Mouse (Mus musculus) stomach, embryonic 14.5 days (tissue): ENCODE measurements around the gene Spata46. TPM values are rescaled to one million over a fixed set of nuclear protein-coding genes. Genes with fewer than 3 reads are reported as not detected.

Experiments used
- ATAC-seq: fragments of 200-750 bp; cut with Nextera tagmentation; 2 replicates; pipeline ENCODE4 v1.8.0; 2017; ENCODE audit warnings: low read depth, moderate TSS enrichment; ENCODE audit not compliant: insufficient number of reproducible peaks, insufficient read depth, low FRiP score
- H3K27ac ChIP-seq: fragments of 300-500 bp; sonication (generic); 2 replicates; pipeline ENCODE4 v1.5.1; 2014; ENCODE audit warnings: mild to moderate bottlenecking, low read length, moderate library complexity, mixed read lengths
- H3K27me3 ChIP-seq: fragments of 300-500 bp; sonication (generic); 2 replicates; pipeline ENCODE4 v1.6.1; 2014; ENCODE audit warnings: low read length, control low read depth, mixed read lengths; ENCODE audit not compliant: control insufficient read depth, insufficient read depth
- H3K36me3 ChIP-seq: fragments of 300-500 bp; sonication (generic); 2 replicates; pipeline ENCODE4 v1.6.1; 2014; ENCODE audit warnings: mild to moderate bottlenecking, control low read depth, low read length, moderate library complexity, mixed read lengths; ENCODE audit not compliant: control insufficient read depth, insufficient read depth
- H3K4me1 ChIP-seq: fragments of 300-500 bp; sonication (generic); 2 replicates; pipeline ENCODE4 v1.6.1; 2014; ENCODE audit warnings: low read length, control low read depth, mixed read lengths; ENCODE audit not compliant: control insufficient read depth, insufficient read depth
- H3K4me2 ChIP-seq: fragments of 300-500 bp; sonication (generic); replicated peaks from 2 replicates; pipeline ENCODE4 v1.6.1; 2014; ENCODE audit warnings: low read depth, low read length, control low read depth
- H3K4me3 ChIP-seq: fragments of 300-500 bp; sonication (generic); 2 replicates; pipeline ENCODE4 v1.5.1; 2014; ENCODE audit warnings: low read depth, low read length, control low read depth
- H3K9ac ChIP-seq: fragments of 300-500 bp; sonication (generic); replicated peaks from 2 replicates; pipeline ENCODE4 v1.6.1; 2014; ENCODE audit warnings: low read depth, mild to moderate bottlenecking, control low read depth, low read length, moderate library complexity, mixed read lengths
- H3K9me3 ChIP-seq: fragments of 300-500 bp; sonication (generic); 2 replicates; pipeline ENCODE4 v1.6.1; 2016; ENCODE audit warnings: low read depth, low read length, control low read depth; ENCODE audit not compliant: control insufficient read depth
- WGBS: fragments of 180-500 bp; shearing (Covaris S2); extraction: QIAGEN DNeasy Blood & Tissue Kit; methylation state at CpG from one replicate; pipeline ENCODE4 v1.1.7; 2014; 5-methylcytosine and 5-hydroxymethylcytosine counted together
- polyA plus RNA-seq: library from polyadenylated mRNA; unstranded; fragments of >200 nt; fragmentation: Nextera tagmentation; extraction: Ambion mirVana; gene quantifications from 2 replicates; pipeline ENCODE4 v1.2.1, GENCODE M21; 2014

Spata46 gene
- polyA plus RNA-seq, 1 experiment from 2014 or later: 2.7 TPM

GRCm38 (mm10) chr1:170351080-170351479, 42.5 kb downstream of the Spata46 start:
- Histone ChIP-seq H3K27ac (no peak overlapping the region), H3K4me2 (no peak overlapping the region), H3K36me3 (no peaks in the 10 kb centered on the region), H3K9me3 (no peaks in the 10 kb centered on the region), H3K4me1 (no peaks in the 10 kb centered on the region), H3K4me3 (no peak overlapping the region), H3K9ac (no peak overlapping the region), H3K27me3 (no peaks in the 10 kb centered on the region)
- ATAC-seq: no peak

- ATAC-seq: no peak
- Histone ChIP-seq H3K27ac (no peak overlapping the region), H3K4me1 (no peaks in the 10 kb centered on the region), H3K4me2 (no peak overlapping the region), H3K27me3 (no peaks in the 10 kb centered on the region), H3K9ac (no peak overlapping the region), H3K9me3 (no peaks in the 10 kb centered on the region), H3K4me3 (no peak overlapping the region), H3K36me3 (no peaks in the 10 kb centered on the region)
- 69% methylated on average over 3 of the region's 3 CpGs for WGBS
Observed at GRCm38 (mm10) chr1:170353335-170353734, 44.7 kb downstream of the Spata46 start.

- WGBS: 33% methylated on average over 10 of the region's 10 CpGs
Observed at GRCm38 (mm10) chr1:170360183-170360915, 51.7 kb downstream of the Spata46 start.

More at GRCm38 (mm10) chr1:170360183-170360915, 51.7 kb downstream of the Spata46 start:
- no peaks in the 10 kb centered on the region for H3K36me3 ChIP-seq
- no peak overlapping the region for H3K9ac ChIP-seq
- no peak overlapping the region for H3K4me2 ChIP-seq
- H3K9me3 ChIP-seq: no peaks in the 10 kb centered on the region
- no peak for ATAC-seq
- no peaks in the 10 kb centered on the region for H3K27me3 ChIP-seq
- H3K27ac ChIP-seq: no peak overlapping the region
- H3K4me3 ChIP-seq: no peak overlapping the region
- H3K4me1 ChIP-seq: peaks cover 6% of the 10 kb centered on the region; the same call in 1 of the 2 replicates

Other genes with a start within 250 kb of the Spata46 start
- gene Ddr2, start 198.0 kb upstream of the Spata46 start, polyA plus RNA-seq: 60.4 and 62.2 TPM in 2 replicates
- gene Uap1, start 133.8 kb upstream of the Spata46 start, polyA plus RNA-seq: 48.1 and 53.4 TPM in 2 replicates
- 10.0 and 12.2 TPM in 2 replicates for gene Uhmk1, start 93.4 kb upstream of the Spata46 start, polyA plus RNA-seq
- 0.10 TPM in 1 of 2 replicates, not detected in the other for gene Sh2d1b2, start 76.1 kb upstream of the Spata46 start, polyA plus RNA-seq
- gene Sh2d1b1, start 31.5 kb upstream of the Spata46 start, polyA plus RNA-seq: 0.13 and 0.22 TPM in 2 replicates
- gene Gm7694, start 2.5 kb upstream of the Spata46 start, polyA plus RNA-seq: 5.7 and 6.0 TPM in 2 replicates